Mouse (Mus musculus): ENCODE measurements around the gene Gm20388.

DNA sequence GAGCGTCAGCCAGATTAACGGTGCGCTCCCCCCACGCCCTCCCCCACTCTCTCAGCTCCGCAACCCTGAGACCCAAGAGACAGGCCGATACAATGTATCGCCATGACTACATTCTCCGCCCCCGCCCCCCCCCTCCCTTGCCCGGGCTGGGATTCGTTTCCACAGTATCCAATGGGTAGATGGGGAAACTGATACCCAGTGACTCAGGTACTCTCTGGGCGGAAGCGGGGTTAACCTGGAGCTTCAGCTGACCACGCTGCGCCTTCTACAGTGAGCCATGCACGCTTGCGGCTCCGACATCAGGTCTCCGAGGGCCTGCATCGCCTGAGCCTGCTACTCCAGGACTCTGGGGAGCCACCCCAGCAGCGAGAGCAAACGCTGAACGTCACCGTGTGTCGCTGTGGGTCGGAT is 2954.1 kb downstream of the Gm20388 start:
- TF ChIP-seq CTCF (IDR thresholded peaks at IDR 0.05; ENCODE audit: control insufficient read depth, insufficient read depth, low read length) (no peak), POLR2A (IDR thresholded peaks at IDR 0.05; ENCODE audit: borderline replicate concordance, control insufficient read depth, low read depth, low read length) (no peak)

All from bone marrow, adult 2 months (tissue).